Mouse (Mus musculus): ENCODE measurements around the gene Rps18.
A peak's percentile ranks its signal among the peaks of the same experiment; 100 is the strongest.
"Not testable (repeated sequence)": the region's sequence is repeated elsewhere in the genome, so short reads cannot be mapped to it uniquely, and the experiment has no call there.

Rps18 gene

GRCm38 (mm10) chr17:33919351-33920281, 36.2 kb downstream of the Rps18 start:
- DNase-seq, result peak; percentile 67

DNA sequence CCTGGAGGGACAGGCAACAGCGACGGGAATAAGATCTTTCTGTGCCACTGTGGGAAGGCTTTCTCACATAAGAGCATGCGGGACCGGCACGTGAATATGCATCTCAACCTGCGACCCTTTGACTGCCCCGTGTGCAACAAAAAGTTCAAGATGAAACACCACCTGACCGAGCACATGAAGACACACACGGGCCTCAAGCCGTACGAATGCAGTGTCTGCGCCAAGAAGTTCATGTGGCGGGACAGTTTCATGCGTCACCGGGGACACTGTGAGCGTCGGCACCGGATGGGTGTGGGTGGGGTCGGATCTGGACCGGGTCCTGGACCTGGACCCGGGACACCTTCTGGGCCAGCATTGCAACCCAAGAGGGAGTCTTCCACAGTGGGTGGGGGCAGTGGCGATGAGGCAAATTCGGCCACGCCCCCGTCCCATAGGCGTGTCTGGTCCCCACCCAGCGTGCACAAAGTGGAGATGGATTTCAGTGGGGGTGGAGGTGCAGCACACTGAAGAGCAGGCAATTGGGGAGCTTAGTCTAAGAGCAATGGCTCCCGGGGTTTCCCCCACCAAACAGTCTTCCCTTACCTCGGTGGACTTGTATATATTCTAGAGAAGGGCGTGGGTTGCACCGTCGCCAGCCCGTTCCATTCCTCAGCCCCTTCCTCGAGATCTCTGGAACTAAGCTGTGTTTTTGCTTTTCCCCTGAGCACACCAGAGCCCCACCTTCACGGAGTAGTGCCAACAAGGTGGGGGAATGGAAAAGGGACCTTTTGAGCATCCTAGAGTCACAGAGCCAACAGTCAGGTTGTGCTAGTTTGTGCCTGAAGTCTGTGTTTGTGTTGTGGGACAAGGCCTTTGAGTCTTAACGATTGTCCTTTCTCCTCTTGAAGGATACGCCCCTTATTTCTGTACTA, 37.3 kb downstream of the Rps18 start:
- DNase-seq, result peak; percentile 40

DNA sequence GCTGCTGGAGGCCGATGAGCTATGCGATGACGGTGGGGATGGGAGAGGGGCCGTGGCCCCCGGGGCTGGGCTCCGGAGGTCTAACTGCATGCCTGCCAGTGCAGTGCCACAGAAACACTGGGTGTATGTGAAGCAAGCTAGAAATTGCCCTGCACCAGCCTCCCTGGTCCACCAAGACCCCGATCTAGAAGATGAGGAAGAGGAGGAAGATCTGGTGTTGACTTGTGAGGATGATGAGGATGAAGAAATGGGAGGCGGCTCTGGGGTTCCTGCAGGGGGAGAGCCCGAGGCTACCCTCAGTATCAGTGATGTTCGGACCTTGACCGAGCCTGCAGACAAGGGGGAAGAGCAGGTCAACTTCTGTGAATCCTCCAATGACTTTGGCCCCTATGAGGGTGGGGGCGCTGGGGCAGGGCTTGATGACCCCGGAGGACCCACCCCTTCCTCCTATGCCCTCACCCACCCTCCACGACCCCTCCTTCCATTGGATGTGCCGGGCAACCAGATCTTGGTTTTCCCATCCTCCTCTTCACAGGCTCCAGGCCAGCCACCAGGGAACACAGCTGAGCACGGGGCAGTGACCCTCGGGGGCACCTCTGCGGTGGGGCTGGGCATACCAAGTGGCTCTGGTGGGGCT, 38.0 kb downstream of the Rps18 start:
- DNase-seq, result no peak

DNA sequence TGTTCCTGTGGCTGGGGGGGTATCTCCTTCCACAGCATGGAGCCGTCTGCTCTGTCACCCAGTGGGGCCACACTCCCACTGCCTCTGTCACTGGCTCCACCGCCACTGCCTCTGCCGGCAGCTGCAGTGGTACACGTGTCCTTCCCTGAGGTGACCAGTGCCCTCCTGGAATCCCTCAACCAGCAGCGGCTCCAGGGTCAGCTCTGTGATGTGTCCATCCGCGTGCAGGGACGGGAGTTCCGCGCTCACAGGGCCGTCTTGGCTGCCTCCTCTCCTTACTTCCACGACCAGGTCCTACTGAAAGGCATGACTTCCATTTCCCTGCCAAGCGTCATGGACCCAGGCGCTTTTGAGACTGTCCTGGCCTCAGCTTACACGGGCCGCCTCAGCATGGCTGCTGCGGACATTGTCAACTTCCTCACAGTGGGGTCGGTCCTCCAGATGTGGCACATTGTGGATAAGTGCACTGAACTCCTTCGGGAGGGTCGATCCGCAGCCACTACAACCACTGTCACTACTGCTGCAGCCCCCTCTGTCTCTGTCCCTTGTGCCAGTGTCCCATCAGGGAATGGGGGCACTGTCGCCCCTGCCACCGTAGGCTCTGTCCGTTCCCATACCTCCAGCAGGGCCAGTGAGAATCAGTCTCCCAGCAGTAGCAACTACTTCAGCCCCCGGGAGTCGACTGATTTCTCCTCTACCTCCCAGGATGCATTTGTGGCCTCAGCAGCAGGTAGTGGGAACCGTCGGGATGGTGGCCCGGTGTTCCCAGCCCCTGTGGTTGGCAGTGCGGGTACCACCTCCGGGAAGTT, 38.8 kb downstream of the Rps18 start:
- DNase-seq, result peak; percentile 39

GRCm38 (mm10) chr17:33916294-33916693, 39.5 kb downstream of the Rps18 start:
- peak; percentile 56 for DNase-seq

- DNase-seq, result peak; percentile 98
Observed at GRCm38 (mm10) chr17:33915671-33916250, 40.0 kb downstream of the Rps18 start, which contains the start of the genes Tapbp and Zbtb22. Gene Tapbp (plus strand): TSS chr17:33915899. Gene Zbtb22 (plus strand): TSS chr17:33915904.

GRCm38 (mm10) chr17:33914969-33915391, 40.8 kb downstream of the Rps18 start:
- peak; percentile 44 for DNase-seq

DNA sequence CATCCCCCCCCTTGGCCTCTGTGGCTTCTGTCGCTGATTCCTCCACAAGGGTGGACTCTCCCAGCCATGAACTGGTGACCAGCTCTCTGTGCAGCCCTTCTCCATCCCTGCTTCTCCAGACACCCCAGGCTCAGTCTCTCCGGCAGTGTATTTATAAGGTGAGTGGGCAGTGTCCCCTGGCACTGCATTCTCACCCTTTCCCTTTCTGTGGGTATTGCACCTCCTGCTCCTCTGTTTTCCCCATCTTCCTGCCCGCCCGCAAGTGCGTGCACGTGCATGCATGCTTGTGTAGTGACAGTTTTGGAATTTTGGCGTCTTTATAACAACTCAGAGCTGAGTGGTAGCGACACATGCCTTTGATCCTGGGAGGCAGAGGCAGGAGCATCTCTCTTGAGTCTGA, 41.9 kb downstream of the Rps18 start:
- peak; percentile 23 for DNase-seq

GRCm38 (mm10) chr17:33913264-33913663, 42.5 kb downstream of the Rps18 start:
- DNase-seq, result peak; percentile 24

DNA sequence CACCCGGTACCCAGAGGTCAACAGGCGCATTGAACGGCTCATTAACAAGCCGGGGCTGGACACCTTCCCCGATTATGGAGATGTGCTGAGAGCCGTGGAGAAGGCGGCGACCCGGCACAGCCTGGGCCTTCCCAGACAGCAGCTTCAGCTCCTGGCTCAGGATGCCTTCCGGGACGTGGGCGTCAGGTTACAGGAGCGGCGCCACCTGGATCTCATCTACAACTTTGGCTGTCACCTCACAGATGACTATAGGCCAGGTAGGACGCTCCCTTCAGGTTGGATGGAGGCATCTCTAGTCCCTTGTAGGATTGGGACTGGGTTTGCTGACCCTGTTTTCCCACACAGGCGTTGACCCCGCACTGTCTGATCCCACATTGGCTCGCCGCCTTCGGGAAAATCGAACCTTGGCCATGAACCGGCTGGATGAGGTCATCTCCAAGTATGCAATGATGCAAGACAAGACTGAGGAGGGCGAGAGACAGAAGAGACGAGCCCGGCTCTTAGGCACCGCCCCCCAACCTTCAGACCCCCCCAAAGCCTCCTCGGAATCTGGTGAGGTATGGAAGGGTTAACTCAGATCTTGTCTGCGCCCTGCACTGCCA, 43.9 kb downstream of the Rps18 start:
- peak; percentile 27 for DNase-seq

DNA sequence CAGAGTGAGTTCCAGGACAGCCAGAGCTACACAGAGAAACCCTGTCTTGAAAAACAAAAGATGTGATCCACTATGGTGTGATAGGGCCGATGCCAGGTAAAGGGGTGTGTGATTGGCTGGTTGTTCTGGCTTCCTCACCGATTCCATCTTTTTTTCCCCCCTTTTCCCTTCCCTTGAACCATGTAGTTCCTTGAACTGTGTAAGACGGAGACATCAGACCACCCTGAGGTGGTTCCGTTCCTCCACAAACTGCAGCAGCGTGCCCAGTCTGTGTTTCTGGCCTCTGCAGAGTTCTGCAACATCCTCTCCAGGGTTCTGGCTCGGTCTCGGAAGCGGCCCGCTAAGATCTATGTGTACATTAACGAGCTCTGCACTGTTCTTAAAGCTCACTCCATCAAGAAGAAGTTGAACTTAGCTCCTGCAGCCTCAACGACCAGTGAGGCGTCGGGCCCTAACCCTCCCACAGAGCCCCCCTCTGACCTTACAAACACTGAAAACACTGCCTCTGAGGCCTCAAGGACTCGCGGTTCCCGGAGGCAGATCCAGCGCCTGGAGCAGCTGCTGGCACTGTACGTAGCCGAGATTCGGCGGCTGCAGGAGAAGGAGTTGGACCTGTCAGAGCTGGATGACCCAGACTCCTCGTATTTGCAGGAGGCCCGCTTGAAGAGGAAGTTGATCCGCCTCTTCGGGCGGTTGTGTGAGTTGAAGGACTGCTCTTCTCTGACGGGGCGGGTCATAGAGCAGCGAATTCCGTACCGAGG, 44.6 kb downstream of the Rps18 start:
- peak; percentile 29 for DNase-seq

GRCm38 (mm10) chr17:33910346-33911051, 45.3 kb downstream of the Rps18 start:
- DNase-seq, result peak; percentile 21

- DNase-seq, result peak; percentile 36
Observed at GRCm38 (mm10) chr17:33909869-33910250, 45.9 kb downstream of the Rps18 start.

GRCm38 (mm10) chr17:33909077-33909868, 46.5 kb downstream of the Rps18 start, which contains the start of gene Daxx:
Gene Daxx (plus strand): TSS chr17:33909414.
- DNase-seq, result peak; percentile 98

DNA sequence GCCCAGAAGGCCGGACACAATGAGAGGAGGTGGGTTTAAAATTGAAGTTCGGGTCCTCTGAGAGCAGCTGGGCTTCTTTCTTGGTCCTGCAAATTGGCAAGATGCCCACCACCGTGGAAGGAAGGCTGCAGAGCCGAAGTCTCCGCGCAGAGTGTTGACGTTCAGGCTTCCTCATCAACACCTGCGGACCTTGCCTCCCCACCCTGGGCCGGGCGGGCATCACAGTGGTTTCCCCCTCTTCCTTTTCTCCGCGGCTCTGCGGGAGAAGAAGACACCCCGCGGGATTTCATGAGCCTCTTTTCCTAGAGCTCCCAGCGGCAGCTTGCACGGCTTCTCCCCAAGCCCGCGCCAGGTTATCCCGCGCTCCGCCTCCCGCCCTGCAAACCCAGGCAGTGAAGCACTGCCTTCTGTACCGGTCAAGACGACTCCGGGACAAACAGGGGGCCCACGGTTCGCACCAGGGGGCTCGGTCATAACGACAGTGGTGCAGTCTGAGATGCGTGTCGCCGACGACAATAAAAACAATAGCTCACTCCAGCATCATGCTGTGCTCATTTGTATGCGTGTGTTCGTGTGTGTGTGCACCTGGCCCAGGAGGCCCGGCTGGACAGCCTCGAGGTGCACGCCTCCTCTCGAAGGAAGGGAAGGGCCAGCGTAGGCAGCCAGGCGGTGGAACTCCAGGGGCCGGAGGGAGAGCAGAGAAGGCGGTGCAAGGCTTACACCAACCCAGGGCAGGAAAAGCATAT, 47.3 kb downstream of the Rps18 start:
- DNase-seq, result peak; percentile 70

- not testable (repeated sequence) for DNase-seq
Observed at GRCm38 (mm10) chr17:33904835-33905234, 51.0 kb downstream of the Rps18 start, which contains the start of gene Platr17. Gene Platr17 (plus strand): TSS chr17:33905135.

DNA sequence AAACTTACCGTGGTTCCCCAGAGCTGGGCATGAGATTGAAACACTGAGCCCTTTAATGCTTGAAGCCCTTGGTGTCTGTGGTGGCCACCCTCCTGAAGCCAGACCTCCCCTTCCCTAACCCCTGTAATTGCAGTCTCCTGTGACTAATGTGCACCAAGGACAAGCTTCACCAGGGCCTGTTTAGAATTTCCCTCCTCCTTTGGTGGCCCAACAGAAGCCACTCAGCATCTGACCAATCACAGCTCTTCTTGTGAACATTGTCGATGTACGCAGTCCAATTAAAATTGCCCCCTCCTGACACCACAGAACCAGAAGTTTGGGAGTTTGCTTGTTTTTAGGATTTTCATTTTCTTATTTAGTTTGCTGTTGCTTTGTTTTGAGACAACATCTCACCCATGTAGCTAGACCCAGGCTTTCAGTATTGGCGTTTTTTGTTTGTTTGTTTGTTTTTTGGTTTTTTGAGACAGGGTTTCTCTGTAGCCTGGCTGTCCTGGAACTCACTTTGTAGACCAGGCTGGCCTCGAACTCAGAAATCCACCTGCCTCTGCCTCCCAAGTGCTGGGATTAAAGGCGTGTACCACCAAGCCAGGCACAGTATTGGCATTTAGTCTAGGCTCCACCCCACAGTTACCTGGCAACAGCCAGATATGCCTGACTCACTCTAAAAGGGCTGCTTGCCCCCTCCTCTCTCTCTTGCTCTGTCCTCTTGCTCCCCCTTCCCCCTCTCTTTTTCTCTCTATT, 51.7 kb downstream of the Rps18 start:
- DNase-seq, result not testable (repeated sequence)
